Mouse (Mus musculus): Measurements from ENCODE around the gene Homer3.

- TF ChIP-seq POLR2A (IDR thresholded peaks at IDR 0.05; ENCODE audit: borderline replicate concordance, control insufficient read depth, low read depth, low read length): peak; percentile 81; the same call in 1 of the 2 replicates
- TF ChIP-seq CTCF (IDR thresholded peaks at IDR 0.05; ENCODE audit: control insufficient read depth, insufficient read depth, low read length): no peak
Observed at GRCm38 (mm10) chr8:70234080-70234780, 48.4 kb upstream of the Homer3 start, which contains the start of the genes Sugp2 and Armc6.

Measured in bone marrow, adult 2 months (tissue).